Mouse (Mus musculus) lung, adult 2 months (tissue): ENCODE measurements at regions not wholly inside any gene's neighbourhood (a gene's known extent, or its start where the extent isn't known, plus 50 kb on each side); places are given as distances from the start of the nearest gene placed in this dataset.

Source experiments
- CTCF ChIP-seq: fragments of 200-500 bp; IDR thresholded peaks from 2 replicates; pipeline ENCODE4 v1.5.1; 2011; ENCODE audit warnings: mild to moderate bottlenecking, low read length, control low read depth; ENCODE audit not compliant: insufficient read depth
- POLR2A ChIP-seq: fragments of 200-500 bp; IDR thresholded peaks from 2 replicates; pipeline ENCODE4 v1.6.1; 2011; ENCODE audit warnings: low read depth, mild to moderate bottlenecking, control low read depth, low read length, borderline replicate concordance; ENCODE audit errors: extremely low read depth

DNA sequence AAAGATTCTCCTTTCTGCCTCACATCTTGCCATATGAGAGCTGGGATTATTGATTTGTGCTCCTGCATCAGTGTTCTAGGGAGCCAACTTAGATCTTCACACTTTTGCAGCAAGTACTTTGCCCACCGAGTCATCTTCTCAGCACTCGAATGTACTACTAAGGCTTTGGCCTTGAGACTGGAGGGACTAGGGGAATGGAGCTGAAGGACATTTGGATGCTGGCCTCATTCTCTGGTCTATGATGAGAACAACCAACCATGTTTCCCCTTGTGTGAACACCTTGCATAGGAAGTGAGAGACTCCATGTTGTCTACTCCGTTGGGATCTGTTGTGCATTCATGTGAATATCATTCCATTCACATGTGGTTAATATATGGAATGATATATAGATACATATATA lies 386.5 kb downstream of the Rps24 start:
- TF ChIP-seq CTCF = no peak
- no peak for TF ChIP-seq POLR2A
